Mouse (Mus musculus): ENCODE measurements around the gene Fam181b. TPM values are rescaled to one million over a fixed set of nuclear protein-coding genes. Genes with fewer than 3 reads are reported as not detected.

Gene Fam181b
- polyA plus RNA-seq (2012; rRNA removed): 0.06 TPM in 2 replicates

DNA sequence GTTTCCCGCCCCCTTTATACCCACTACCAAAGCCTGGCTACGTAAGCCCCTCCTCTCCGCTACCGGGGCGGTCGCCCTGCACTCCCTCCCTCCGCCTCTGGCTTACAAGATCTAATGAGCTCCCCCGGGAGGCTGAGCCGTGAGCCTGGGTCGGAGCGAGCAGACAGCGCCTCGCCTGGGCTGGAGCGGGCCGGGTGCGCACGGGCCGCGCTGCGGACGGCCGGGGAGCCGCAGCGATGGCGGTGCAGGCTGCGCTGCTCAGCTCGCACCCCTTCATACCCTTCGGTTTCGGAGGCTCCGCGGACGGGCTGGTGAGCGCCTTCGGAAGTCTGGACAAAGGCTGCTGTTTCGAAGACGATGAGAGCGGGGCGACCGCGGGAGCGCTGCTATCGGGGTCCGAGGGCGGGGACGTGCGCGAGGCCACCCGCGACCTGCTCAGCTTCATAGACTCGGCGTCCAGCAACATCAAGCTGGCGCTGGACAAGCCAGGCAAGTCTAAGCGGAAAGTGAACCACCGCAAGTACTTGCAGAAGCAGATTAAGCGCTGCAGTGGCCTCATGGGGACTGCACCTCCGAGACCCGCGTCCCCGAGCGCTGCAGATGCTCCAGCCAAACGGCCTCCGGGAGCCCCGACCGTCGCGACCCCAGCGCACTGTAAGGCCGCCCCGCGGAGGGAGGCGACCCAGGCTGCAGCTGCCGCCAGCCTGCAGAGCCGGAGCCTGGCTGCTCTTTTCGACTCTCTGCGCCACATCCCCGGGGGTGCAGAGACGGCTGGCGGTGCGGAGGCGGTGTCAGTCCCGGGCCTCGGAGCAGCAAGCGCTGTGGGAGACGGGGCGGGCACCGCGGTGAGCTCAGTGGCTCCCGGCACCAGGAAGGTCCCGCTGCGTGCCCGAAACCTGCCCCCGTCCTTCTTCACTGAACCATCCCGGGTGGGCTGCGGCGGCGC is at the start of gene Fam181b:
Gene Fam181b (plus strand): TSS at position 81 of the 946 bp plus-strand sequence.

Other genes with a start within 250 kb of the Fam181b start
- 1.9 TPM in 2 replicates for gene Ddias, start 205.6 kb upstream of the Fam181b start, polyA plus RNA-seq (2012; rRNA removed)
- gene Prcp, start 205.4 kb upstream of the Fam181b start, polyA plus RNA-seq (2012; rRNA removed): 11.2 and 12.2 TPM in 2 replicates